Comparison of ENCODE assay signal across 7 mouse cellular contexts in the genomic region with DNA sequence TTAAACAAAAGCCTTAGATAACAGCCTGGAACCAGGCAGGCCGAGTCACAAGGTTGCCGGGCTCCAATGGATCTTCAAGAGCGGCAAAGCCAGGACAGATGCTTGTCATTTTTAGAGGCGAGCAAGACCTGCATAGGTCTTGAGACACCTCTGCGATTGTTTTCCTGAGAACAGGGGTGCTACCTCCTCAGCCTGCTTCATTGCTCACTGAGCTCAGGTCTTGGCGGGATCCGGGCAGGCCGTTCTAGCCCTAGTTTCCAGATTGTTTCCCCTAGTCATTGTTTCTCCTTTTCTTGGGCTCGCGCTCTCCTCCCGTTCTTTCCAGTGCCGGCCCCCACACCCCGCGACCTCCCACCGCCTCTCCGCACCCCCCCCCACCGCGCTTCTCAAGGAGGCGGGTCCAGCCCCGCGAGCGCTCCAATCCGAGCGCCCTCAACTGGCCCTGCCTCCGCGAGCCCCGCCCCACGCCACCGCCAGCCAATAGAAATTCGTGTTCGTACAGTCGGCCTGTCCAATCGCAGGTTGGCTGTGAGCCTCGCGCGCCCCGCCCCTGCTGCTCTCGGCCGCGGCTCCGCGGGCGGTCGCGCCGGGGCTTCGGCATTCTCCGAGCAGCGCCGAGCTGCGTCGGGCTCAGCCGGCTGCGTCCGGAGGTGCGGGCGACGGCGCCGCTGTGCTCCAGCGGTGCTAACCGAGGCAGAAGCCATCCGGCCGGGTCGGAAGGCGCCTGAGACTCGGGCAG. TPM values are rescaled to one million over a fixed set of nuclear protein-coding genes. Genes with fewer than 3 reads are reported as not detected.
DNase-seq lines count a peak whose midpoint lies in the region; ATAC-seq lines count a peak whose summit lies in the region.

Gene Fam102a (plus strand): TSS at position 600 of the 739 bp plus-strand sequence.

- no peaks in the 10 kb centered on the region for H3K9me3 ChIP-seq in embryonic facial prominence, embryonic 12.5 days
- no peaks in the 10 kb centered on the region for H3K9me3 ChIP-seq in limb, embryonic 13.5 days
- no peaks in the 10 kb centered on the region for H3K9me3 ChIP-seq in midbrain, embryonic 16.5 days (replicated peaks; ENCODE audit: control insufficient read depth, low read length, poor library complexity, severe bottlenecking)

- under 1% methylated on average over 67 of the region's 67 CpGs for WGBS in embryonic facial prominence, embryonic 12.5 days
- under 1% methylated on average over 64 of the region's 67 CpGs for WGBS in limb, embryonic 13.5 days
- WGBS in midbrain, embryonic 16.5 days = under 1% methylated on average over 57 of the region's 67 CpGs

- H3K4me1 ChIP-seq in embryonic facial prominence, embryonic 12.5 days = peaks cover 51% of the 10 kb centered on the region
- H3K4me1 ChIP-seq in limb, embryonic 13.5 days = peaks cover 56% of the 10 kb centered on the region
- H3K4me1 ChIP-seq in midbrain, embryonic 16.5 days (ENCODE audit: control insufficient read depth, insufficient read depth, low read length) = peaks cover 38% of the 10 kb centered on the region

- peak within 1 kb of the TSS; percentile 79 for H3K4me3 ChIP-seq in embryonic facial prominence, embryonic 12.5 days
- H3K4me3 ChIP-seq in limb, embryonic 13.5 days = peak within 1 kb of the TSS; percentile 90
- H3K4me3 ChIP-seq in midbrain, embryonic 16.5 days (ENCODE audit: low read depth, low read length) = peak within 1 kb of the TSS; percentile 83

- H3K36me3 ChIP-seq in embryonic facial prominence, embryonic 12.5 days = no peaks in the 10 kb centered on the region
- H3K36me3 ChIP-seq in limb, embryonic 13.5 days = no peaks in the 10 kb centered on the region
- H3K36me3 ChIP-seq in midbrain, embryonic 16.5 days (ENCODE audit: control insufficient read depth, insufficient read depth, low read length) = no peaks in the 10 kb centered on the region

- peak; percentile 99 for DNase-seq in adrenal gland, postnatal 25 days
- DNase-seq in heart, adult 18-20 months = peak; percentile 99
- peak; percentile 98 to 99 for DNase-seq in kidney, adult 8-10 months
- DNase-seq in spleen, postnatal 10 days (ENCODE audit: low spot score in 2 of 2) = peak; percentile 96 to 99

- H3K27ac ChIP-seq in embryonic facial prominence, embryonic 12.5 days = peak within 1 kb of the TSS; percentile 98
- H3K27ac ChIP-seq in limb, embryonic 13.5 days = peak within 1 kb of the TSS; percentile 97
- H3K27ac ChIP-seq in midbrain, embryonic 16.5 days (ENCODE audit: low read length) = peak within 1 kb of the TSS; percentile 93

- peak within 1 kb of the TSS; percentile 81 for H3K9ac ChIP-seq in embryonic facial prominence, embryonic 12.5 days
- peak within 1 kb of the TSS; percentile 95 for H3K9ac ChIP-seq in limb, embryonic 13.5 days
- peak within 1 kb of the TSS; percentile 95 for H3K9ac ChIP-seq in midbrain, embryonic 16.5 days (ENCODE audit: low read depth, low read length)

- no peaks in the 10 kb centered on the region for H3K27me3 ChIP-seq in embryonic facial prominence, embryonic 12.5 days
- no peaks in the 10 kb centered on the region for H3K27me3 ChIP-seq in limb, embryonic 13.5 days
- no peaks in the 10 kb centered on the region for H3K27me3 ChIP-seq in midbrain, embryonic 16.5 days (ENCODE audit: control insufficient read depth, insufficient read depth, low read depth, low read length)

- ATAC-seq in embryonic facial prominence, embryonic 12.5 days (ENCODE audit: insufficient number of reproducible peaks, insufficient read depth, low FRiP score, low TSS enrichment) = peak; percentile 86
- peak; percentile 97 for ATAC-seq in limb, embryonic 13.5 days (ENCODE audit: low FRiP score, low read depth)
- peak; percentile 96 for ATAC-seq in midbrain, embryonic 16.5 days

- peak within 1 kb of the TSS; percentile 90 for H3K4me2 ChIP-seq in embryonic facial prominence, embryonic 12.5 days (replicated peaks)
- H3K4me2 ChIP-seq in limb, embryonic 13.5 days (replicated peaks) = peak within 1 kb of the TSS; percentile 94
- H3K4me2 ChIP-seq in midbrain, embryonic 16.5 days (ENCODE audit: low read length) = peak within 1 kb of the TSS; percentile 88

RNA-seq across cellular contexts. Expression of gene Fam102a, which starts in this region (rescaled TPM):
- total RNA-seq in adrenal gland, postnatal 25 days (2021) = 32.3 and 35.5 TPM in 2 replicates
- polyA plus RNA-seq in embryonic facial prominence, embryonic 12.5 days (2016; fragmentation: Nextera tagmentation; extraction: Ambion mirVana) = 14.2 and 17.0 TPM in 2 replicates
- 1 to 10 TPM; 4.9 to 5.9 TPM for total RNA-seq in heart, adult 18-20 months (2021)
- 10.4 and 10.9 TPM in 2 replicates for polyA plus RNA-seq in limb, embryonic 13.5 days (2015; fragmentation: Nextera tagmentation; extraction: Ambion mirVana)
- 5.0 and 5.9 TPM in 2 replicates for polyA plus RNA-seq in midbrain, embryonic 16.5 days (2015; fragmentation: Nextera tagmentation; extraction: Ambion mirVana)

Comparison
In these comparisons a context has a peak if more than half of its experiments do, and no peak if none do; other contexts are left out.
1. Peak in every context shown above with its lines: DNase-seq, ATAC-seq, H3K4me3 ChIP-seq and H3K27ac ChIP-seq.